Mouse (Mus musculus) megakaryocyte, embryonic 14.5 days (primary cell): ENCODE results near the gene Tnfrsf19.

Source experiments
- FLI1 ChIP-seq: IDR thresholded peaks from 2 replicates; pipeline ENCODE4 v1.6.1; 2012; ENCODE audit warnings: low read length, inconsistent platforms, mixed read lengths
- GATA1 ChIP-seq: IDR thresholded peaks from 3 replicates; pipeline ENCODE4 v1.6.1; 2012; ENCODE audit warnings: mixed read lengths, low read length, inconsistent platforms, borderline replicate concordance

DNA sequence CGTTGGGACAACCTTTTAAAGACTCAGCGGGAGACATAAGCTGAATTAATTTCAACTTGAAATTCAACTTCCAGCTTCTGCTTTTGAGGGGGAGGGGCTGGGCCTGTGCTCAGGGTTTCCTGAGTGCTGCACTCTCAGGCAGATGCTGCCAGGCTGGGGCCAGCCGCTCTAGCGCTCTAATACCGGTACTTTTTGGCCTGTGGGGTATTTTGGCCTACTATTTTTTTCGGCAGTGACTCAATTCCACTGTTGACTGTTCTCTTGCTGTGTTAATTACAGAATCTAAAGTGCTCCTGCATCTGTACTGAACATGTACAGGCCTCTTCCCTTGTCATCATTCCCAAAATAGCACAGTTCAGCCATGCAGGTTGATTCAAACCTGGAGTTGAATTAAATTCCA, 58.1 kb downstream of the Tnfrsf19 start:
- TF ChIP-seq GATA1 (no peak), FLI1 (no peak)
